Comparison of ENCODE assay signal across 14 mouse cellular contexts in the genomic region with DNA sequence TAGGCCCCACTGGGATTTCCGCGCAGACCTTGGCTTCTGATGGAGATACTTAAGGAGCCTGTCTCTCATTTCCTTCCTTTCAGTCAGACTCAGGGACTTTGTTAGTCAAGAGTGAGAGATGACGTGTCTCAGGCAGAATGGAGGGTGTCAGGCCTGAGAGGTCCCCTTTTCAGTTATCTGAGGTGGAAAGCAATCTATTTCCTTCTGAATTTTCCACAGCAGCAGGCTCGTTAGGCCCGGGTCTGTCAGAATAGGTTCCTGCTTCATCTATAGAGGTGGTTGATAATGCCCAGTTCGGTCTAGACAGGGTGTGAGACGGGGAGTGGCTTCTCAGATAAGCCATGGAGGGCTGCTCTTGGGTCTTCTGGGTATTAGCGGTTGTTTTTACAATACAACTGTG.
DNase-seq lines count a peak whose midpoint lies in the region; ATAC-seq and TF ChIP-seq lines count a peak whose summit lies in the region.
"Had no signal": no experiment of that assay in that cellular context is flagged by ENCODE, and none has a peak within 500 bp of the region (broad histone marks: within the 10 kb centered on the region; RNA-seq: fewer than 3 reads in every experiment).

No protein-coding gene starts in this region.

- no peak for ATAC-seq in forebrain, embryonic 11.5 days (replicated peaks; ENCODE audit: low FRiP score)
- 0 out of 2 replicates have a peak, but pooled peaks have one; percentile 10 for ATAC-seq in kidney, embryonic 14.5 days (ENCODE audit: low FRiP score, low TSS enrichment)
- no peak for ATAC-seq in liver, postnatal 0 days
- ATAC-seq in midbrain, postnatal 0 days (ENCODE audit: low FRiP score) = no peak
- ATAC-seq: midbrain, embryonic 15.5 days had no signal

- 49% methylated on average over 8 of the region's 8 CpGs for WGBS in forebrain, embryonic 10.5 days
- WGBS in forebrain, embryonic 11.5 days = 45% methylated on average over 8 of the region's 8 CpGs
- WGBS in kidney, embryonic 14.5 days = 46% methylated on average over 8 of the region's 8 CpGs
- WGBS in kidney, adult 2 months = 85% methylated on average over 8 of the region's 8 CpGs
- WGBS in limb, embryonic 10.5 days = 36% methylated on average over 8 of the region's 8 CpGs
- WGBS in liver, postnatal 0 days (ENCODE audit: insufficient replicate concordance) = 46% methylated on average over 8 of the region's 8 CpGs
- WGBS in midbrain, postnatal 0 days = 67% methylated on average over 8 of the region's 8 CpGs

- TF ChIP-seq EP300 in liver, postnatal 0 days (IDR thresholded peaks at IDR 0.05; ENCODE audit: low read depth) = peak; percentile 23; the same call in 1 of the 2 replicates

- no peak for DNase-seq in forebrain, embryonic 10.5 days (ENCODE audit: extremely low spot score, low spot score)
- DNase-seq in forebrain, embryonic 11.5 days (ENCODE audit: low spot score) = no peak
- no peak for DNase-seq in kidney, adult 2 months
- DNase-seq in limb, embryonic 10.5 days (ENCODE audit: low spot score) = no peak
- DNase-seq in liver, postnatal 0 days = no peak
- DNase-seq in ovary, postnatal 14 days (ENCODE audit: low spot score) = no peak
- DNase-seq in midbrain, postnatal 0 days (ENCODE audit: low spot score) = no peak
- DNase-seq: adrenal gland, postnatal 10 days; heart, postnatal 14 days; kidney, adult 11 months; lung, postnatal 14 days; right cerebral cortex, postnatal 14 days had no signal

- no peaks in the 10 kb centered on the region for H3K36me3 ChIP-seq in forebrain, embryonic 10.5 days (replicated peaks)
- H3K36me3 ChIP-seq in forebrain, embryonic 11.5 days (ENCODE audit: control insufficient read depth, insufficient read depth, low read length) = no peaks in the 10 kb centered on the region
- no peaks in the 10 kb centered on the region for H3K36me3 ChIP-seq in kidney, embryonic 14.5 days (ENCODE audit: control insufficient read depth, insufficient read depth, low read length)
- no peaks in the 10 kb centered on the region for H3K36me3 ChIP-seq in kidney, adult 2 months (ENCODE audit: control insufficient read depth, insufficient read depth, low read length)
- no peaks in the 10 kb centered on the region for H3K36me3 ChIP-seq in limb, embryonic 10.5 days
- H3K36me3 ChIP-seq in liver, postnatal 0 days (replicated peaks; ENCODE audit: insufficient read depth, low read length) = no peaks in the 10 kb centered on the region
- no peaks in the 10 kb centered on the region for H3K36me3 ChIP-seq in midbrain, postnatal 0 days (ENCODE audit: insufficient read depth, low read length)
- H3K36me3 ChIP-seq: midbrain, embryonic 15.5 days had no signal

- peaks cover 3% of the 10 kb centered on the region; the same call in 1 of the 2 replicates for H3K9me3 ChIP-seq in forebrain, embryonic 10.5 days
- H3K9me3 ChIP-seq in forebrain, embryonic 11.5 days (ENCODE audit: control insufficient read depth, low read length) = no peaks in the 10 kb centered on the region; the same call in 1 of the 2 replicates
- H3K9me3 ChIP-seq in kidney, embryonic 14.5 days (ENCODE audit: control insufficient read depth, low read length) = peaks cover under 1% of the 10 kb centered on the region; the same call in 1 of the 2 replicates
- no peaks in the 10 kb centered on the region for H3K9me3 ChIP-seq in limb, embryonic 10.5 days (replicated peaks)
- no peaks in the 10 kb centered on the region for H3K9me3 ChIP-seq in liver, postnatal 0 days (ENCODE audit: low read length)
- H3K9me3 ChIP-seq in midbrain, postnatal 0 days (ENCODE audit: low read length) = no peaks in the 10 kb centered on the region
- H3K9me3 ChIP-seq: midbrain, embryonic 15.5 days had no signal

- no peak for TF ChIP-seq CTCF in kidney, adult 2 months (conservative IDR thresholded peaks at IDR 0.05; ENCODE audit: insufficient read depth, insufficient read length, low read depth, low read length)
- TF ChIP-seq CTCF in liver, postnatal 0 days (IDR thresholded peaks at IDR 0.05; ENCODE audit: low read depth) = no peak
- TF ChIP-seq CTCF in midbrain, postnatal 0 days (IDR thresholded peaks at IDR 0.05) = no peak

- no peak overlapping the region for H3K9ac ChIP-seq in forebrain, embryonic 11.5 days (ENCODE audit: low read length)
- H3K9ac ChIP-seq in kidney, embryonic 14.5 days (ENCODE audit: low read depth, low read length) = no peak overlapping the region
- no peak overlapping the region for H3K9ac ChIP-seq in liver, postnatal 0 days (replicated peaks)
- H3K9ac ChIP-seq in midbrain, postnatal 0 days (replicated peaks; ENCODE audit: low read length, poor library complexity, severe bottlenecking) = no peak overlapping the region
- H3K9ac ChIP-seq: midbrain, embryonic 15.5 days had no signal

- peak overlapping the region; percentile 70 for H3K27ac ChIP-seq in forebrain, embryonic 10.5 days
- no peak overlapping the region for H3K27ac ChIP-seq in forebrain, embryonic 11.5 days (ENCODE audit: low read depth, low read length)
- H3K27ac ChIP-seq in kidney, embryonic 14.5 days (ENCODE audit: low read depth, low read length) = 0 out of 2 replicates have a peak overlapping the region, but pooled peaks have one; percentile 47
- no peak overlapping the region for H3K27ac ChIP-seq in kidney, adult 2 months (ENCODE audit: insufficient read depth, low read depth, low read length)
- peak overlapping the region; percentile 50 for H3K27ac ChIP-seq in limb, embryonic 10.5 days
- H3K27ac ChIP-seq in liver, postnatal 0 days (ENCODE audit: low read depth) = no peak overlapping the region
- H3K27ac ChIP-seq in midbrain, postnatal 0 days (ENCODE audit: low read depth, low read length) = no peak overlapping the region
- H3K27ac ChIP-seq: midbrain, embryonic 15.5 days had no signal

- no peak overlapping the region for H3K4me3 ChIP-seq in forebrain, embryonic 10.5 days
- H3K4me3 ChIP-seq in forebrain, embryonic 11.5 days (ENCODE audit: low read depth, low read length) = no peak overlapping the region
- H3K4me3 ChIP-seq in kidney, embryonic 14.5 days (ENCODE audit: low read length) = no peak overlapping the region
- H3K4me3 ChIP-seq in kidney, adult 2 months (ENCODE audit: insufficient read depth, low read depth, low read length) = no peak overlapping the region
- H3K4me3 ChIP-seq in limb, embryonic 10.5 days = no peak overlapping the region
- H3K4me3 ChIP-seq in liver, postnatal 0 days (ENCODE audit: low read depth, low read length) = no peak overlapping the region
- H3K4me3 ChIP-seq in midbrain, postnatal 0 days (ENCODE audit: low read depth, low read length) = no peak overlapping the region
- H3K4me3 ChIP-seq: midbrain, embryonic 15.5 days had no signal

- TF ChIP-seq POLR2A in kidney, adult 2 months (IDR thresholded peaks at IDR 0.05; ENCODE audit: low read depth, low read length) = no peak

- H3K4me1 ChIP-seq in forebrain, embryonic 10.5 days = peaks cover 50% of the 10 kb centered on the region
- peaks cover 4% of the 10 kb centered on the region for H3K4me1 ChIP-seq in forebrain, embryonic 11.5 days (replicated peaks; ENCODE audit: control insufficient read depth, insufficient read depth, low read length)
- peaks cover 18% of the 10 kb centered on the region for H3K4me1 ChIP-seq in kidney, embryonic 14.5 days (ENCODE audit: control insufficient read depth, insufficient read depth, low read length)
- H3K4me1 ChIP-seq in kidney, adult 2 months (ENCODE audit: control insufficient read depth, insufficient read depth, low read length) = peaks cover 10% of the 10 kb centered on the region; the same call in 1 of the 2 replicates
- H3K4me1 ChIP-seq in limb, embryonic 10.5 days = peaks cover 57% of the 10 kb centered on the region
- H3K4me1 ChIP-seq in liver, postnatal 0 days (ENCODE audit: insufficient read depth) = peaks cover 13% of the 10 kb centered on the region; the same call in 1 of the 2 replicates
- no peaks in the 10 kb centered on the region for H3K4me1 ChIP-seq in midbrain, postnatal 0 days (ENCODE audit: insufficient read depth, low read length)

- no peak overlapping the region for H3K4me2 ChIP-seq in forebrain, embryonic 11.5 days (ENCODE audit: low read depth, low read length, severe bottlenecking)
- H3K4me2 ChIP-seq in kidney, embryonic 14.5 days (replicated peaks; ENCODE audit: low read depth, low read length) = no peak overlapping the region
- no peak overlapping the region for H3K4me2 ChIP-seq in liver, postnatal 0 days (ENCODE audit: low read depth, low read length)
- no peak overlapping the region for H3K4me2 ChIP-seq in midbrain, postnatal 0 days (ENCODE audit: low read depth, low read length, poor library complexity, severe bottlenecking)
- H3K4me2 ChIP-seq: midbrain, embryonic 15.5 days had no signal

- peaks cover 22% of the 10 kb centered on the region for H3K27me3 ChIP-seq in forebrain, embryonic 10.5 days (ENCODE audit: poor library complexity, severe bottlenecking)
- no peaks in the 10 kb centered on the region for H3K27me3 ChIP-seq in forebrain, embryonic 11.5 days (ENCODE audit: control insufficient read depth, insufficient read depth, low read length)
- no peaks in the 10 kb centered on the region for H3K27me3 ChIP-seq in kidney, embryonic 14.5 days (ENCODE audit: control insufficient read depth, insufficient read depth, low read length)
- H3K27me3 ChIP-seq in kidney, adult 2 months (replicated peaks; ENCODE audit: control insufficient read depth, insufficient read depth, low read length) = no peaks in the 10 kb centered on the region
- no peaks in the 10 kb centered on the region for H3K27me3 ChIP-seq in limb, embryonic 10.5 days (ENCODE audit: low read depth, poor library complexity, severe bottlenecking)
- H3K27me3 ChIP-seq in liver, postnatal 0 days (ENCODE audit: insufficient read depth, low read length) = no peaks in the 10 kb centered on the region
- H3K27me3 ChIP-seq in midbrain, postnatal 0 days (ENCODE audit: insufficient read depth, low read length) = no peaks in the 10 kb centered on the region
- H3K27me3 ChIP-seq: midbrain, embryonic 15.5 days had no signal

Comparison
In these comparisons a context has a peak if more than half of its experiments do, and no peak if none do; other contexts are left out.
1. H3K27ac ChIP-seq: peak in forebrain, embryonic 10.5 days (single experiment), kidney, embryonic 14.5 days (single experiment) and limb, embryonic 10.5 days (single experiment); none in forebrain, embryonic 11.5 days (single experiment), kidney, adult 2 months (single experiment), liver, postnatal 0 days (single experiment) and midbrain, postnatal 0 days (single experiment).